Mouse (Mus musculus) neural tube, embryonic 14.5 days (tissue): ENCODE data around the gene Spg20. TPM values are rescaled to one million over a fixed set of nuclear protein-coding genes. Genes with fewer than 3 reads are reported as not detected.

Experiments
- ATAC-seq: fragments of 200-750 bp; cut with Nextera tagmentation; 2 replicates; pipeline ENCODE4 v1.8.0; 2017; ENCODE audit warnings: low read depth, mild to moderate bottlenecking, moderate TSS enrichment, moderate library complexity
- H3K27ac ChIP-seq: fragments of 300-500 bp; sonication (generic); 2 replicates; pipeline ENCODE4 v1.5.1; 2014; ENCODE audit warnings: low read depth, mild to moderate bottlenecking, control low read depth, low read length, moderate library complexity, mixed read lengths
- H3K27me3 ChIP-seq: fragments of 300-500 bp; sonication (generic); 2 replicates; pipeline ENCODE4 v1.6.1; 2014; ENCODE audit warnings: low read length; ENCODE audit not compliant: control insufficient read depth, insufficient read depth
- H3K36me3 ChIP-seq: fragments of 300-500 bp; sonication (generic); 2 replicates; pipeline ENCODE4 v1.6.1; 2014; ENCODE audit warnings: low read length, mixed read lengths; ENCODE audit not compliant: control insufficient read depth, insufficient read depth
- H3K4me1 ChIP-seq: fragments of 300-500 bp; sonication (generic); 2 replicates; pipeline ENCODE4 v1.6.1; 2014; ENCODE audit warnings: low read length; ENCODE audit not compliant: control insufficient read depth, insufficient read depth
- H3K4me2 ChIP-seq: fragments of 300-500 bp; sonication (generic); 2 replicates; pipeline ENCODE4 v1.6.1; 2014; ENCODE audit warnings: mild to moderate bottlenecking, low read depth, low read length, control low read depth
- H3K4me3 ChIP-seq: fragments of 300-500 bp; sonication (generic); 2 replicates; pipeline ENCODE4 v1.5.1; 2014; ENCODE audit warnings: low read depth, low read length, control low read depth, mixed read lengths
- H3K9ac ChIP-seq: fragments of 300-500 bp; sonication (generic); replicated peaks from 2 replicates; pipeline ENCODE4 v1.6.1; 2014; ENCODE audit warnings: low read depth, mild to moderate bottlenecking, control low read depth, low read length, mixed read lengths
- H3K9me3 ChIP-seq: fragments of 300-500 bp; sonication (generic); 2 replicates; pipeline ENCODE4 v1.6.1; 2016; ENCODE audit warnings: low read length; ENCODE audit not compliant: control insufficient read depth
- WGBS: fragments of 180-500 bp; shearing (Covaris S2); extraction: QIAGEN DNeasy Blood & Tissue Kit; methylation state at CpG from one replicate; pipeline ENCODE4 v1.1.7; 2014; 5-methylcytosine and 5-hydroxymethylcytosine counted together
- polyA plus RNA-seq: library from polyadenylated mRNA; unstranded; fragments of >200 nt; fragmentation: Nextera tagmentation; extraction: Ambion mirVana; gene quantifications from 2 replicates; pipeline ENCODE4 v1.2.1, GENCODE M21; 2014

The Spg20 gene
- polyA plus RNA-seq, 1 experiment from 2014 or later: 15.8 TPM

DNA sequence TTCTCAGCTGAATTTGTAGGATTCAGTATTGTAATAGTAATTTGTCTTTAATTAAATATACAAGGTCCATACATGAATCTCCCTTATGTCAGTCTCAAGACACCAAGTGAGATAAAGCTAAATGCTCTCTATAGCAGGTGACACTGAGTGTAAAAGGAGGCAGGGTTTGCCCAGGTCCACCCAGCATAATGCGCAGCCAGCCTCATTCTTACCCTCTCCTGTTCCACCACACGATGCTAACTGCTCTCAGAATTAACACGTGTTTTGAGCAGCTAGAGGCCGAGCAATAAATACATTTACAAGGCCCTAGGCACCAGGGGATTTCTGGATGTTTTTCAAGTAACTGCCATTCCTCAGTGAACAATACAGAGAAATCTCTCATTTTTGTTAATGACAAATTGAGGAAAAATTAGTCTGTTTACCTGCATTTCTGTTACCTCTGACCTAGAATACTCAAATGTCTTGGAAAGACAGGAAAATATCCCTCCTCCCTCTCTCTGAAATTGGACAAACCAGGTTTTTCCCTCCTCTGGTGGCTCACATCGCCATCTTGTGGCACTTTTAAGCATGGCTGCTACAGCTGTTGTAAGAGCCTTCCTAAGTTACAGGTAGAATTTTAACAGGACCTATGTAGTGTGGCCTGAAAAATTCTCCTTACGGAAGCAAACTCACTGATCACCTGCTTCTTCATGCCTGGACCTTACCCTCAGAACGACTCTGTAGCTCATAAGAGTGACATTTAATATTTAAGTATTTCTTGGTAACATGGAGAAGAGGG, 39.9 kb downstream of the Spg20 start:
- Histone ChIP-seq H3K9ac (no peak overlapping the region), H3K36me3 (no peaks in the 10 kb centered on the region), H3K9me3 (no peaks in the 10 kb centered on the region), H3K4me1 (no peaks in the 10 kb centered on the region), H3K4me3 (no peak overlapping the region), H3K4me2 (no peak overlapping the region), H3K27me3 (no peaks in the 10 kb centered on the region), H3K27ac (no peak overlapping the region)
- 27% methylated on average over 7 of the region's 7 CpGs for WGBS
- ATAC-seq: peak; percentile 78; the same call in 1 of the 2 replicates

- no peak overlapping the region for H3K4me2 ChIP-seq
- no peaks in the 10 kb centered on the region for H3K27me3 ChIP-seq
- no peaks in the 10 kb centered on the region for H3K9me3 ChIP-seq
- no peak for ATAC-seq
- no peak overlapping the region for H3K27ac ChIP-seq
- WGBS: 72% methylated on average over 6 of the region's 6 CpGs
- no peak overlapping the region for H3K9ac ChIP-seq
- no peaks in the 10 kb centered on the region for H3K36me3 ChIP-seq
- H3K4me1 ChIP-seq: no peaks in the 10 kb centered on the region
- H3K4me3 ChIP-seq: no peak overlapping the region
Measured at GRCm38 (mm10) chr3:55152673-55153334, 40.9 kb downstream of the Spg20 start.

DNA sequence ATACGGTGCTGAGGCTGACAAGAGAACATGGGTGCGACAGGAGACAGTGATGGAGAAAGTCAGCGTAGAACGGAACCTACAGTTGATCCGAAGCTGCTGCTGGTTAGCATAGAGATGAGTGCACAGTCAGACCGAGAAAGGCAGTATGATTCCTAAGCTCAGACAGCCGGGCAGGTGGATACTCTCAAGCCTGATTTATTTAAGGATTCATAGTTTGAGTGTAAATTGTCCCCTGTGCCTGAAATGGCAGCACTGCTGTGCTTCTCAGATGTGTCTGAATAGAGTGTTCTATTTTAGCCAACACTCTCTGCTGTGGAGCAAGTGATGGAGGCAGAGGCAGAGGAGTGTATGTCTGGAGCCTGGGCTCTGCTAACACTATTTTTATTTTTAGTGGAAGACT, 42.3 kb downstream of the Spg20 start:
- WGBS: 92% methylated on average over 7 of the region's 7 CpGs
- Histone ChIP-seq H3K4me3 (no peak overlapping the region), H3K36me3 (no peaks in the 10 kb centered on the region), H3K9ac (no peak overlapping the region), H3K4me2 (no peak overlapping the region), H3K9me3 (no peaks in the 10 kb centered on the region), H3K27ac (no peak overlapping the region), H3K27me3 (no peaks in the 10 kb centered on the region), H3K4me1 (no peaks in the 10 kb centered on the region)
- no peak for ATAC-seq

- peak; percentile 29; the same call in 1 of the 2 replicates for ATAC-seq
- H3K9ac ChIP-seq: no peak overlapping the region
Measured at GRCm38 (mm10) chr3:55157413-55157812, 45.5 kb downstream of the Spg20 start.

GRCm38 (mm10) chr3:55161144-55161543, 49.2 kb downstream of the Spg20 start:
- no peaks in the 10 kb centered on the region for H3K4me1 ChIP-seq
- H3K9me3 ChIP-seq: no peaks in the 10 kb centered on the region
- H3K27ac ChIP-seq: no peak overlapping the region
- H3K4me3 ChIP-seq: no peak overlapping the region
- H3K27me3 ChIP-seq: no peaks in the 10 kb centered on the region
- 66% methylated on average over 7 of the region's 7 CpGs for WGBS
- no peak overlapping the region for H3K9ac ChIP-seq
- H3K4me2 ChIP-seq: no peak overlapping the region
- no peaks in the 10 kb centered on the region for H3K36me3 ChIP-seq
- ATAC-seq: no peak

More at GRCm38 (mm10) chr3:55157413-55157812, 45.5 kb downstream of the Spg20 start:
- Histone ChIP-seq H3K36me3 (no peaks in the 10 kb centered on the region), H3K4me1 (no peaks in the 10 kb centered on the region), H3K9me3 (no peaks in the 10 kb centered on the region), H3K4me2 (no peak overlapping the region), H3K27me3 (no peaks in the 10 kb centered on the region), H3K27ac (no peak overlapping the region), H3K4me3 (no peak overlapping the region)
- 59% methylated on average over 5 of the region's 5 CpGs for WGBS

DNA sequence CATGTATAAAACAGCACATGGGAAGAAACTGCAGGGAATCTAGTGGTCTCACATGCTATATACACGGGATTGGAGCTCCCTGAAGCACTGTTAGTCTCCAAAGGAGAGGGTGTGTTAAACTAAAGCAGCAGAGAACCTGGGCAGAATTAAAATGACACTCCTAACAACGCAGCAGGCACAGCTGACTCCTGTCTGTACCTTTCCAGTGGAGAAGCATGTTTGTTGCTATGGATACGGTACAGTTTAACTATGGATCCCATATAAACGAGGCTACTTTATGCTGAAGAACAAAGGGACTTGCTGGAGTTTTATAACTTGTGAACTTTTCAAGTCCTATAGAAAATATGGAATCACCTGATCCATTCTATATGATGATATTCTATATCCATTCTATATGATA, 51.6 kb downstream of the Spg20 start:
- no peak overlapping the region for H3K9ac ChIP-seq
- no peak overlapping the region for H3K4me2 ChIP-seq
- H3K9me3 ChIP-seq: no peaks in the 10 kb centered on the region
- no peaks in the 10 kb centered on the region for H3K36me3 ChIP-seq
- no peak for ATAC-seq
- WGBS: 56% methylated on average over 4 of the region's 4 CpGs
- H3K4me3 ChIP-seq: no peak overlapping the region
- no peaks in the 10 kb centered on the region for H3K27me3 ChIP-seq
- H3K27ac ChIP-seq: no peak overlapping the region
- H3K4me1 ChIP-seq: no peaks in the 10 kb centered on the region

DNA sequence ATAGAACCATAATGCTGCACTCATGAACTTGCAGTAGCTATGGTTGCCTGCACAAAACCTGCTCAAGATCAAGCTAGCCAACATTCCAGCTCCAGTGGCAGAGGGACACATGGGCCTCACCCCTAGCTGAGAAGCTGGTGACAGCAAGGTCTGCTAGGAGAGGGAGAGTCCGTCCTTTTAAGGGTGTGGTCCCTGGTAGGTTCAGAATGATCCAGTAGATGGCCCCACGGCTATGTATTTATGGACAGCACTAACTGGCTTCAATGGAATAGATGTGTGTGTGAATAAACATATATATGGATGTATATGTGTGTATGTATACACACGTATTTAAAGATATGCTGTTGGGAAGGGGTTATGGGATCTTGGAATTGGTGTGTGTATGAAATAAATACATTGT, 60.6 kb downstream of the Spg20 start:
- ATAC-seq: no peak
- no peaks in the 10 kb centered on the region for H3K27me3 ChIP-seq
- no peak overlapping the region for H3K4me2 ChIP-seq
- H3K4me3 ChIP-seq: no peak overlapping the region
- no peak overlapping the region for H3K9ac ChIP-seq
- no peaks in the 10 kb centered on the region for H3K36me3 ChIP-seq
- 84% methylated on average over 3 of the region's 3 CpGs for WGBS
- H3K4me1 ChIP-seq: no peaks in the 10 kb centered on the region
- no peak overlapping the region for H3K27ac ChIP-seq
- H3K9me3 ChIP-seq: no peaks in the 10 kb centered on the region

DNA sequence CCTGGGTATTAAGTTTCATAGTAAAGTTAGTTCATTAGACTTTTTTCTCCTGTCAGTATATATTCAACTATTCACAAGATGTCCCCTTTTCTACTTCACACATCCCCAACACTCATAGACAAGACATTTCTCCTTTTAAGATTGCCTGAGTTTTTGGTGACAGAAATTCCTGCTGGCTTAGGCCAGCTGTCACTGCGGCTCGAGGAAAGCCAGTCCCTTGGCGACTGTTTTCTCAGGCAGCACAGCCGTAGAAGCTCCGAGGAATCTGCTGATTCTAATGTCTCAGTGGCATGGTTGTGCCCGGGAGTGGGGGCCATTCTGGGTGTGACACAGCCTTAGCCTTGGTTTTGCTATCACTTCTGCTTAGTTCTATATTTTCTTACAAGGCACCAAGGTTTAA, 65.4 kb downstream of the Spg20 start:
- Histone ChIP-seq H3K4me3 (no peak overlapping the region), H3K9me3 (no peaks in the 10 kb centered on the region), H3K4me2 (no peak overlapping the region), H3K27me3 (no peaks in the 10 kb centered on the region), H3K9ac (no peak overlapping the region), H3K4me1 (no peaks in the 10 kb centered on the region), H3K27ac (no peak overlapping the region), H3K36me3 (no peaks in the 10 kb centered on the region)
- ATAC-seq: no peak
- 58% methylated on average over 6 of the region's 6 CpGs for WGBS

GRCm38 (mm10) chr3:55181766-55182165, 69.9 kb downstream of the Spg20 start, which contains the start of gene Sohlh2:
Sohlh2 (plus strand) TSS chr3:55182028.
- H3K27ac ChIP-seq: no peak within 1 kb of the TSS
- H3K4me2 ChIP-seq: no peak within 1 kb of the TSS
- H3K36me3 ChIP-seq: no peaks in the 10 kb centered on the region
- H3K9me3 ChIP-seq: no peaks in the 10 kb centered on the region
- no peaks in the 10 kb centered on the region for H3K27me3 ChIP-seq
- H3K4me1 ChIP-seq: no peaks in the 10 kb centered on the region
- no peak within 1 kb of the TSS for H3K9ac ChIP-seq
- no peak for ATAC-seq
- 93% methylated on average over 22 of the region's 22 CpGs for WGBS
- H3K4me3 ChIP-seq: no peak within 1 kb of the TSS
